Mouse (Mus musculus) layer of hippocampus, postnatal 14 days (tissue): ENCODE measurements around the gene Slc51a. TPM values are rescaled to one million over a fixed set of nuclear protein-coding genes. Genes with fewer than 3 reads are reported as not detected.

Experiments
- DNase-seq, 2 experiments: peaks; one replicate each; pipeline ENCODE4 v3.0.0; 2021 to 2022; ENCODE audit warnings: low spot score in 2 of 2, mixed read lengths in 1 of 2
- long read RNA-seq, 2 experiments: library from polyadenylated mRNA; stranded (forward); transcript quantifications; one replicate each; pipeline ENCODE4 v2.0.0; 2021
- total RNA-seq, 2 experiments: library from RNA; stranded (reverse); gene quantifications; 2 replicates each; pipeline ENCODE4 v1.2.3; 2021

Gene Slc51a
- total RNA-seq = not detected
- long read RNA-seq, experiment 1 = 0 reads
- long read RNA-seq, experiment 2 = 0 reads

- DNase-seq = no peak
Measured at GRCm38 (mm10) chr16:32487234-32488111, at the start of gene Slc51a. Gene Slc51a (minus strand): TSS chr16:32487879.

DNA sequence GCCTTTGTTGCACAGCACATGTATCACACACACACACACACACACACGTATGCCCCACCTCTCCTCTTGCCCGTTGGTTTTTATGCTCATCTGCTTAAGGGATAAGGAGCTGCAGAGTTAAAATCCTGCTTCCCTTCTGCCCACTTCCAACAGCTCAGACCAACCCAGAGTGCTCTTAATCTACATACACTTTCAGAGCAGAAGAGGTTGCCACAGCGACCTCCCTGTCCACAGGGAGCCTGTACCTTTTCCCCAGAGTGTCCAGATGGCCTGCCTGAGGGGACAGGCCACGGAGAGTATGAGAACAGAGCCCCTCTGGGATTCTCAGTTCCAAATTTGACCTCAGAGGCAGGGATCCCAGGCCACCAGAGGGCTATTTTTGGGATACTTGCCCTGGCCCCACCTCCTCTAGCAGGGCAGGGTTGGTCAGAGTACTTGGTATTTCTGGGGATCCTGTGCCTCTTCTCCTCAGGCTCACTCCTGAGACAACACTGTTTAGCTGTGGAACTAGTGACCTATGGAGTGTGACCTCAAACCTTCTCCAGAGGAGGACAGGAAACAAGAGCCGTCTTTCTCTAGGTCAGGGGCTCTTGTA is 47.6 kb upstream of the Slc51a start:
- no peak for DNase-seq

DNA sequence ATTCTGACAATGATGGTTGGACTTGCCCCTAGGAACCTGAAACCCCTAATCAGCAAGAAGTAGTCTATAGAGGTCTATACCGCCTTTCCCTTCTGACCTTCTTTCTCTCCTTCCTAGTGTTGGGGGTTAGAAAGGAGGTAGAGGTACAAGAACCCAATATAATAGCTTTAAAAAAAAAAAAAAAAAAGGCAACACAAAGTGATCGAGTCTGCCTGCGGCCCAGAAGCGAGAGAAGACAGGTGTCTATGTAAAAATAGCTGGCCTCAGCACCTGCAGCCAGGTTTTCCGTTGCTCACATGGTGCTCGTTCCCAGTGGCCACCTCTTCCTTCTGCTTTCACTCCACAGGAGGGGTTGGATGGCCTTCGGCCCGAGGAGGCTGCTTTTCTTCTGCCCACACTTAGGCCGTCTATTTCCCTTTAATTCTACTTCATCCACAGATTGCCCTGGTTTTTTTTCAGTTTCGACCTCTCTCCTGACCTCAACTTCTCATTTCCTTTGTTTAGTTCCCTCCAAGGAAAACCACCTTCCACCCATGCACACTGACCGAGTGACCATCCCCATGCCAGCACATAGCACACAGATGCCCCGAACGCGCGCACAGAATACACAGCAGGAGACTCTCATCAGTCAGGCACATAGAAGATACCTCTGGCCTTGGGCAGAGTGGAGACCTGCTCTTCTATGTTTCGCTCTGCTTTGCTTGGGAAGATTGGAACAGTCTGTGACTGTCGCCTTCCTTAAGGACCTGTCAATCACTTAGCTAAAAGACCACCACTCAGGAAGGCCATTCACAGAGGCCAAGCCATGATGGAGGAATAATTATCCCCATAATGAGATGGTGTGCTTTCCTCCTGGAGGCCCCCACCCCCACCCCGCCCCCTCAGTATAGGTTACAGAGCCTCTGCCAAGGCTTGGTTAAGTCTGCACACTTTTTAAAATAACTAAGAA is 45.5 kb upstream of the Slc51a start:
- DNase-seq = no peak

DNA sequence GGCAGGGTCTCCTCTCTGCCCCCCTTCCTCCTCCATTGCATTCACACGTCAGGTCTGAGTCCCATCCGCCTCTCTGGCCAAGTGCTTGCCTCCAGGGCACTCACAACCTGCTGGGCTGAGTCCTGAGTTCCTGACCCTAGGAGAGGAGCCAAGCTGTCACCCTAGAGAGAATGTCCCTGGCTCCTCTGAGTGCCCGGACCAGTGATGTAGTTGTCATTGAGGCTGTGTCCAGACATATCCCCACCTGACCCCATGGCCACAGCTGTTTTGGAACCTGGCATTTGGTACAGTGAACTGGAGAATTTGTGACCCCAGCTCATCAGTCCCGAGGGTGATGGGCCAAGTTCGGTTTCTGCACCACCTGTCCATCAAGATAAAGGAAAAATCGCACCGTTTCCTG is 39.2 kb upstream of the Slc51a start:
- DNase-seq = no peak

DNA sequence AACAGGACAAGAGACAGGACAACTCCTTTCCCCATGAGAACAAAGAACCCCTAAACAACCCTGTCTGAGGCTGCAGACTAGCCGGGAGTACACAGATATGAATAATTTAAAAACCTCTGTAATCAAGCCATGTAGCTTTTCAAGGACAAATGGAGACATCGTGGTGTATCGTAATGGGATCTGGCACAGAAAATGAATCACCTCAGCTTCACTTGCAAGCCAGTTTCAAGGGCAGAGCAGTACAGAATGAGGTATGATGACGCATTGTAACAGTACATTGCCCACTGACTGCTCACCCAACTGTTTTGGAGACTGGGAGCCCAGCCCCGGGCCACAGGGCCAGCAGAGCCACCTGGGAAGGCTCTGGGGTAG is 36.6 kb upstream of the Slc51a start:
- DNase-seq = no peak

DNA sequence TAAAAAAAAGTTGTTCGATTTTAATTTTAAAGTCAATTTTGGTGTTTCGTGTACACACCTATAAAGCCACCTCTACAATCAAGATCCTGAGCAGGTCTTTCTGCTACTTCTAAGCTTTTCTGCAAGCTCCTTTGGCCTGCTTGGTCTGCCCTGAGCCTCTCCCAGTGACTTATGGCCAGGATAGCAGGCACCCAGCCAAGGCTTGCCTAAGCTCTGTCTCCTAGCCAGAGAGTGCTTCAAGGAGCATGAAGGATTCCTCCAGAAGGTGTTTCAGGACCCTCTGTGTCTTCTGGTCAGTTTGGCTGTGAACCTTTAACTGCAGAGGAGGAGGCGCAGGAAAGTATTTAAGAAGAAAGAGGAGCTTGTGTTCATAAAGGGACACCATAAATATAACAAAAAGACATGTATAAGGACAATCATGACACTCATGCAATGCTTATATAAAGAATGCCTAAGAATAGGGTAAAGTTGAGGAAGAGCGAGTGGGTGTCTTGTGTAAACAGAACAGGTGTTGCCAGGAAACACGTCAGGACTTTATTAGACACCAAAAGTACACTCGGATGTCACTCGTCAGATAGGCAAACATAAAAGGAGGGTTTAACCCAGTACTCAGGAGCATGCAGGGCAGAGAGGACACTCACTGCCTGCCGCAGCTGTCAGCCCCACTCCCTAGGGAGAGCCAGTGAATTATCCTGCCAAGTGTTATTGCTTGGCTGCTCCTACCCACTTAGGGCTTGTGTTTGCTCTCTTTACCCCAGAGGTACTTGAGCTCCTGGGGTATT is 36.0 kb upstream of the Slc51a start:
- no peak for DNase-seq

- DNase-seq = no peak
Measured at GRCm38 (mm10) chr16:32522578-32523194, 35.0 kb upstream of the Slc51a start.

DNA sequence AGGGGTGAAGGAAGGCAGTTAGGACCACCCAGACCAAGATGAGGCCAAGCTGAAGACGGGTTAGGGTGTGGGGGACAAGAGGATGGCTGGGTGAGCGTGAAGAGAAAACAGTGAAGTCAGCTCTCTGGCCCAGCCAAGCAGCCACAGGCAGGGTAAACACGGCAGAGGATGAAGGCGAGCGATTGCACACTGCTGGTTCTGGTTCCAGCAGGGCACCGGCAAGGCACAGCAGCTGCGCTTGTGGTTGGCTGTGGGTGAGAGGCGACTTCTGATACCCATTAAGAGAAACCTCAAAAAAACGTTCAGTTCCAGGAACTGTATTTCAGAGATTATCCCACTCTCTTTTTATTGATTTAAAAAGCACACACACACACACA is 32.7 kb upstream of the Slc51a start:
- no peak for DNase-seq

DNA sequence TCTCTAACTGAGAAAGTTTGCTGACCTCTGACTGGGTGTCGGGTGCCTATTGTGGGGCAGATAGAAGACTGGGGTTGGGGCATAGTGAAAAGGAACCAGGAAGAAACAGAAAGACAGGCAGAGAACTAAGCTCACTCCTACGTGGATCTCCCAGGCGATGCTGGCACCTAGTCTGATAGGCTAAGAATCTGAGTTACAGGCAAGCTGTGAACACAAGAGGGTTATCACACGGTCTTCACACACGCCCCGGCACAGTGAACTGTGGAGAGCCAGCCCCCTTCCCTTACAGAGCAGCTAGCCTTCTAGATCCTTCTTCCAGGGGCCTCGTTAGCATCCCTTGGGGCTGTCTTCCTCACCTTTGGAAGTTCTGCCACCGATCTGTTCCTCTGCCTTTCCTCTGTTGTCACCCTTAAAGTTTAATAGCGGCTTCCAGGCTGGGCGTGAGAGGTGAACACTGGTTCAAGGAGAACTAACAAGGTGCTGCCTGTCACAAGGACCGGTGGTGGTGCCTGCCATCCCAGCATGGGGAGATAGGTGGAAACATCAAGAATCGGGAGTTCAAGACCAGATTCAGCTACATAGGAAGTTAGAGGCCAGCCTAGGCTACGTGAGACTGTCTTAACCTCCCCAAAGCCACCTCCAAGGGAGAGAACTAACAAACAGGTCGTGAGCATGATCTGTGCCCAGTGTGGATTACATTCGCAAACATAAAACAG is 32.1 kb upstream of the Slc51a start:
- no peak for DNase-seq

- no peak for DNase-seq
Measured at GRCm38 (mm10) chr16:32517785-32518481, 30.3 kb upstream of the Slc51a start.

DNA sequence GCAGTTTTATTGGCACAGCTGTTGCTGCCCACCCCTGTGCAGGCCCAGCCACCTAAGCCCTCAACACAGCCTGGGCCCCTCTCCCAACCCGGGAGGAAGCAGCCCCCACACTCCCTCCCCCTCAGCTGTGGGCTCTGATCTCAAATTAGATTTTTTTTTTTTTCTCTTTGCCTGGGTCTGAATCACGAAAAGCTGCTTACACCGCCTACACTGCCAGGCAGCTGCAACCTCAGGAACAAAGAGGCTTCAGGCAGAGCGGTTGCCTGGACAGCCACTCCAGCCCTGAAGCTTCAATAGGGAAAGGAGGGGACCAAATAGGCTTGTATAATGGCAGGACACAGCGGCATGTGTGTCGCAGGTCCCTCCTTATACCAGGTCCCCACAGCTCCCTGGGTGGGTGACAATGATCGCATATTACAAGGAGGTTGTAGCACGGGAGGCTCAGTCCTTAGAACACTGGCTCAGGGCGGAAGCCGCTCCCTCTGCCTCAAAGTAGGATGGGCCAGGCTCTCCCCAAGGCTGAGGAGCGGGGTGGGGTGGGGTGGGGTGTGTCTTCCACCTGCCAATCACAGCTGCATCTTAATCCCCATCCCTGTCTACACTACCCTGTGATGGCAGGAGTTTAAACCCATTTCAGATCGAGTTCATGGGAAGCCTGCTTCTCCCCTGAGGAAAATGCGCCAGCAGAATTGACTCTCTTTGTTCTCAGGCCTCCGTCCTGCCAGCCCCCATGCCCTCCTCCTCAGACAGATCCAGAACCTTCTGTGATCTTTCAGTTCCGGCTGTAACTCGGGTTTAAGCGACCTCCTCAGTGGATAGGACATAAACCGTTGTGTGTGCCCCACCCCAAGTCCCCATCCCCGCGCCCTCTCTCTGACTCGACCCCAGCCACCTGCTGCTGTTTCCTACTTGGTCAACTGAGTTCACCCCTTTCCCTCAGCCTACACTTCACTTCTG is 28.6 kb upstream of the Slc51a start:
- peak; percentile 77 to 80 for DNase-seq

DNA sequence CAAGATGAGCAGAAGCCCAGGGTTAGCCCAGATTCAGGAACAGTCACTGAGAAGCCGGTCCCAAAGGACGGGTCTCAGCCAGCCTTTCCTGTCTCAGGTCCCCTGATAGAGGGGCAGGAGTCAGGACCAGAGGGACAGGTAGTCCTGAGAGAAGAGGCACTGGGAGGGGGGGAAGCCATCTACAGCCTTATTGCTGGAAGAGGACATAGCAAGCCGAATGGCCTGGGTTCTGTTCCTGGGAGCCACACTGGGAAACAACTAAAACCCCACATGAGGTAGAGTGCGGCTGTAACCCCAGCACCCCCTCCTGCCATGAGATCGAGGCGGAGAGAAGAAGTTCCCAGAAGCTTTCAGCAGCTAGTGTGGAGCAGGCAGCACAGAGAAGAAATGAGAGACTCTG is 26.3 kb upstream of the Slc51a start:
- no peak for DNase-seq

- no peak for DNase-seq
Measured at GRCm38 (mm10) chr16:32513401-32513800, 25.7 kb upstream of the Slc51a start.

- no peak for DNase-seq
Measured at GRCm38 (mm10) chr16:32512921-32513320, 25.2 kb upstream of the Slc51a start.

- DNase-seq = no peak
Measured at GRCm38 (mm10) chr16:32511827-32512490, 24.3 kb upstream of the Slc51a start.

GRCm38 (mm10) chr16:32511338-32511734 is 23.7 kb upstream of the Slc51a start:
- no peak for DNase-seq
